Mouse (Mus musculus) intestine, embryonic 16.5 days (tissue): ENCODE measurements around the gene Tspan18. TPM values are rescaled to one million over a fixed set of nuclear protein-coding genes. Genes with fewer than 3 reads are reported as not detected.
A peak's percentile ranks its signal among the peaks of the same experiment; 100 is the strongest.

Experiments
- ATAC-seq: fragments of 200-750 bp; cut with Nextera tagmentation; 2 replicates; pipeline ENCODE4 v1.8.0; 2017; ENCODE audit warnings: moderate TSS enrichment, moderate library complexity
- H3K27ac ChIP-seq: fragments of 300-500 bp; sonication (generic); 2 replicates; pipeline ENCODE4 v1.5.1; 2014; ENCODE audit warnings: mild to moderate bottlenecking, low read length
- H3K27me3 ChIP-seq: fragments of 300-500 bp; sonication (generic); replicated peaks from 2 replicates; pipeline ENCODE4 v1.6.1; 2014; ENCODE audit warnings: low read length, control low read depth, mixed read lengths; ENCODE audit not compliant: control insufficient read depth, insufficient read depth
- H3K36me3 ChIP-seq: fragments of 300-500 bp; sonication (generic); 2 replicates; pipeline ENCODE4 v1.6.1; 2014; ENCODE audit warnings: low read length, control low read depth; ENCODE audit not compliant: control insufficient read depth, insufficient read depth
- H3K4me1 ChIP-seq: fragments of 300-500 bp; sonication (generic); 2 replicates; pipeline ENCODE4 v1.6.1; 2014; ENCODE audit warnings: low read length, control low read depth, mixed read lengths; ENCODE audit not compliant: control insufficient read depth, insufficient read depth
- H3K4me2 ChIP-seq: fragments of 300-500 bp; sonication (generic); 2 replicates; pipeline ENCODE4 v1.6.1; 2014; ENCODE audit warnings: low read depth, low read length, control low read depth
- H3K4me3 ChIP-seq: fragments of 300-500 bp; sonication (generic); 2 replicates; pipeline ENCODE4 v1.5.1; 2014; ENCODE audit warnings: mild to moderate bottlenecking, low read length
- H3K9ac ChIP-seq: fragments of 300-500 bp; sonication (generic); 2 replicates; pipeline ENCODE4 v1.6.1; 2014; ENCODE audit warnings: low read depth, low read length
- H3K9me3 ChIP-seq: fragments of 300-500 bp; sonication (generic); 2 replicates; pipeline ENCODE4 v1.6.1; 2016; ENCODE audit warnings: low read length, control low read depth; ENCODE audit not compliant: control insufficient read depth
- WGBS: fragments of 180-500 bp; shearing (Covaris S2); extraction: QIAGEN DNeasy Blood & Tissue Kit; methylation state at CpG from one replicate; pipeline ENCODE4 v1.1.7; 2014; 5-methylcytosine and 5-hydroxymethylcytosine counted together
- polyA plus RNA-seq: library from polyadenylated mRNA; unstranded; fragments of >200 nt; fragmentation: Nextera tagmentation; extraction: Ambion mirVana; gene quantifications from 2 replicates; pipeline ENCODE4 v1.2.1, GENCODE M21; 2015

Gene Tspan18
- polyA plus RNA-seq, 1 experiment from 2014 or later: 19.5 TPM

GRCm38 (mm10) chr2:93261521-93262290 is 72.6 kb downstream of the Tspan18 start:
- H3K9ac ChIP-seq: no peak overlapping the region
- H3K9me3 ChIP-seq: no peaks in the 10 kb centered on the region
- no peak overlapping the region for H3K4me2 ChIP-seq
- peaks cover 44% of the 10 kb centered on the region for H3K4me1 ChIP-seq
- peak; percentile 59 for ATAC-seq
- no peaks in the 10 kb centered on the region for H3K27me3 ChIP-seq
- no peaks in the 10 kb centered on the region for H3K36me3 ChIP-seq
- no peak overlapping the region for H3K4me3 ChIP-seq
- peak overlapping the region; percentile 20; the same call in 1 of the 2 replicates for H3K27ac ChIP-seq
- 45% methylated on average over 6 of the region's 6 CpGs for WGBS

- H3K4me2 ChIP-seq: peak overlapping the region; percentile 24; the same call in 1 of the 2 replicates
- no peak overlapping the region for H3K4me3 ChIP-seq
- H3K9me3 ChIP-seq: no peaks in the 10 kb centered on the region
- peak overlapping the region; percentile 66 for H3K27ac ChIP-seq
- no peaks in the 10 kb centered on the region for H3K27me3 ChIP-seq
- 0 out of 2 replicates have a peak overlapping the region, but pooled peaks have one; percentile 15 for H3K9ac ChIP-seq
- peaks cover 43% of the 10 kb centered on the region for H3K4me1 ChIP-seq
- no peaks in the 10 kb centered on the region for H3K36me3 ChIP-seq
- peak; percentile 89 for ATAC-seq
- WGBS: 28% methylated on average over 4 of the region's 4 CpGs
Measured at GRCm38 (mm10) chr2:93257634-93258033, 76.7 kb downstream of the Tspan18 start.

GRCm38 (mm10) chr2:93256735-93257405 is 77.4 kb downstream of the Tspan18 start:
- no peaks in the 10 kb centered on the region for H3K36me3 ChIP-seq
- H3K4me2 ChIP-seq: peak overlapping the region; percentile 24; the same call in 1 of the 2 replicates
- no peak for ATAC-seq
- H3K9me3 ChIP-seq: no peaks in the 10 kb centered on the region
- no peak overlapping the region for H3K4me3 ChIP-seq
- H3K27me3 ChIP-seq: no peaks in the 10 kb centered on the region
- H3K4me1 ChIP-seq: peaks cover 35% of the 10 kb centered on the region
- peak overlapping the region; percentile 47 for H3K27ac ChIP-seq
- 65% methylated on average over 8 of the region's 8 CpGs for WGBS
- peak overlapping the region; percentile 27; the same call in 1 of the 2 replicates for H3K9ac ChIP-seq

GRCm38 (mm10) chr2:93252356-93252755 is 81.9 kb downstream of the Tspan18 start:
- Histone ChIP-seq H3K9ac (0 out of 2 replicates have a peak overlapping the region, but pooled peaks have one; percentile 17), H3K4me3 (no peak overlapping the region), H3K27me3 (no peaks in the 10 kb centered on the region), H3K27ac (no peak overlapping the region), H3K4me2 (no peak overlapping the region), H3K4me1 (peaks cover 10% of the 10 kb centered on the region), H3K36me3 (no peaks in the 10 kb centered on the region), H3K9me3 (no peaks in the 10 kb centered on the region)
- 62% methylated on average over 9 of the region's 9 CpGs for WGBS
- ATAC-seq: no peak

- Histone ChIP-seq H3K36me3 (no peaks in the 10 kb centered on the region), H3K27me3 (no peaks in the 10 kb centered on the region), H3K9me3 (no peaks in the 10 kb centered on the region), H3K4me2 (no peak overlapping the region), H3K4me1 (no peaks in the 10 kb centered on the region), H3K27ac (no peak overlapping the region), H3K4me3 (no peak overlapping the region), H3K9ac (no peak overlapping the region)
- 84% methylated on average over 7 of the region's 7 CpGs for WGBS
- ATAC-seq: no peak
Measured at GRCm38 (mm10) chr2:93250611-93251010, 83.7 kb downstream of the Tspan18 start.

- Histone ChIP-seq H3K27me3 (no peaks in the 10 kb centered on the region), H3K27ac (no peak overlapping the region), H3K4me3 (no peak overlapping the region), H3K9me3 (no peaks in the 10 kb centered on the region), H3K4me1 (no peaks in the 10 kb centered on the region), H3K9ac (no peak overlapping the region), H3K4me2 (no peak overlapping the region), H3K36me3 (no peaks in the 10 kb centered on the region)
- 80% methylated on average over 6 of the region's 6 CpGs for WGBS
- no peak for ATAC-seq
Measured at GRCm38 (mm10) chr2:93249058-93249457, 85.2 kb downstream of the Tspan18 start.

- H3K9ac ChIP-seq: no peak overlapping the region
- 84% methylated on average over 8 of the region's 8 CpGs for WGBS
- no peak overlapping the region for H3K27ac ChIP-seq
- no peak overlapping the region for H3K4me2 ChIP-seq
- H3K4me3 ChIP-seq: no peak overlapping the region
- H3K4me1 ChIP-seq: no peaks in the 10 kb centered on the region
- no peak for ATAC-seq
- no peaks in the 10 kb centered on the region for H3K9me3 ChIP-seq
- no peaks in the 10 kb centered on the region for H3K27me3 ChIP-seq
- no peaks in the 10 kb centered on the region for H3K36me3 ChIP-seq
Measured at GRCm38 (mm10) chr2:93244090-93244443, 90.2 kb downstream of the Tspan18 start.

GRCm38 (mm10) chr2:93243439-93244089 is 90.7 kb downstream of the Tspan18 start:
- no peak overlapping the region for H3K4me3 ChIP-seq
- ATAC-seq: no peak
- H3K4me1 ChIP-seq: no peaks in the 10 kb centered on the region
- no peaks in the 10 kb centered on the region for H3K36me3 ChIP-seq
- no peaks in the 10 kb centered on the region for H3K27me3 ChIP-seq
- no peak overlapping the region for H3K27ac ChIP-seq
- H3K4me2 ChIP-seq: no peak overlapping the region
- H3K9me3 ChIP-seq: no peaks in the 10 kb centered on the region
- H3K9ac ChIP-seq: no peak overlapping the region
- 84% methylated on average over 11 of the region's 11 CpGs for WGBS

GRCm38 (mm10) chr2:93242166-93242565 is 92.1 kb downstream of the Tspan18 start:
- Histone ChIP-seq H3K9ac (no peak overlapping the region), H3K36me3 (no peaks in the 10 kb centered on the region), H3K4me1 (peaks cover 3% of the 10 kb centered on the region; the same call in 1 of the 2 replicates), H3K4me3 (no peak overlapping the region), H3K27ac (no peak overlapping the region), H3K27me3 (no peaks in the 10 kb centered on the region), H3K4me2 (no peak overlapping the region), H3K9me3 (no peaks in the 10 kb centered on the region)
- WGBS: 89% methylated on average over 5 of the region's 5 CpGs
- ATAC-seq: no peak
